Mouse (Mus musculus): ENCODE measurements around the gene Ccdc159.

Ccdc159 gene

DNA sequence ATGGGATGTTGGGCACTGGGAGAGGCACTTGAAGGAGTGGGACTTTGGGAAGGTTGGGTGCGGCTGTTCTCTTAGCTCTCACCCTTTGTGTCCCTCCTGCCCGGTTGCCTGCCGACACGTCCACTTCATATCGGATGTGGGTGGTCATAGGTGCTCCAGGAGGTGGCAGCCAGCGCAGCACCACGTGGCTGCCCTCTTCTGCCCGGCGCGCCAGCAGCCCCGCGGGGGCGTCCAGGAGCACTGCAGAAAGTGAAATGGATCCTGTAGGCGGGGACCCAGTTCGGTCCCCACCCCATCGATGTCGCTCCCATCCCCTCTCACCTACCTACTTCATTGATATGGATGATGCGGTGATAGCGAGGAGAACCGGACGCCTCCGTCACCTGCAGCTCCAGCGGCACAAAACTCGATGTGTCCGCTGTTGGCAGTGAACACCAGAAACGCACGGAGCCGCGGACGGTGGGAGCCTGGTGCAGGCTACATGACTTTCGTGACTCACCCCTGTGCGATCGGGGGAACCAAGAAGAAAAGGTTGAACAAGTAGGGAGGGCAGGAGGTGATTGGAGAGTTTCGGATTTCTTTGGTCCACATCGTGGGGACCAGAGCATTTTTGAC is 34.2 kb downstream of the Ccdc159 start:
- DNase-seq (ENCODE audit: low spot score in 2 of 2): no peak

DNA sequence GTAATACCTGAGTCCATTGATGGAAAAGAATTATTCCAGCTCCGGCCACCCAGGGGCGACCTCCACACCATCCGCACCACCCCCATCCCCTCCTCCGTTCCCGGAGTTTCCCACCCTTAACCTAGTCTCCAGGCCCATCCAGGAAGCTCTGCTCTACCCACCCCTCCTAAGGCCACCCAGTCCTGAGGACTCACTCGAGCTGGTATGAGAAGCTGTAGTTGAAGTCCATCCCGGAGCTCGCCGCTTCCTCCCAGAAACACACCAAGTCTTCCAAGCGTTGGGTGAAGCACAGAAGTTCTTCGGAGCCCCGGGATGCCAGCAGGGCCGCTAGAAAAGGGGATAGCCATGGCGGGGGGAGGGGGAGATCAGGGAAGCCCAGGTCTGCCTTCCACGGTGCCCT is 34.7 kb downstream of the Ccdc159 start:
- DNase-seq (ENCODE audit: low spot score in 2 of 2): no peak

DNA sequence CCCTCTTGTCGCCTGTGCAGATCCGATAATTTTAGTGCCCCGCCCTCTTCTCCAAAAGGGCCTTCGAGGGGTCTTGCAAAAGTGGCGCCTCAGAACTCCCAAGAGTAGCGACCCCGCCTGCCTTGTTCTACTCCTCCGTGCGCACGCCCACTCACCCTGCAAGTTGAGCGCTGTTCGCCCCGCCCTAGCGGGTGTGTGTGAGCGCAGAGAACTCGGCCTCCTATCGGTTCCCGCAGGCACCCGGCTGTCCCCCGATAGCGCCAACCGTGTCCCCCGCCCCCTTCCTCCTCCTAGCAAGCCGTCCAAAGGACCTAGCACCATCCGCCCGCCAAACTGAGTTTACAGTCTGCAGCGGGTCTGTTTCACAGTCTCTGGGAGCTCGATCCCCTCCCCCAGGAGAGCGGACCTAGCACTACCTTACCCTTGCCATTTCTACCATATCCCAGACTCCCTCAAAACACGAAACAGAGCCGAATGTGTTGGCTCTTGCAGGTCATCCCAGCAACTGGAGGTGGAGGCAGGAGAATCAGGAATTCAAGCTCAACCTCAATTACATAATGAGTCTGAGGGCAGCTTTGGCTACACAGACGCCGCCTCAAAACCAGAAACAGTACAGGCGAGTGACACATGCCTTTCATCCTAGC is 35.3 kb downstream of the Ccdc159 start:
- peak; percentile 70 to 84 for DNase-seq (ENCODE audit: low spot score in 2 of 2)

DNA sequence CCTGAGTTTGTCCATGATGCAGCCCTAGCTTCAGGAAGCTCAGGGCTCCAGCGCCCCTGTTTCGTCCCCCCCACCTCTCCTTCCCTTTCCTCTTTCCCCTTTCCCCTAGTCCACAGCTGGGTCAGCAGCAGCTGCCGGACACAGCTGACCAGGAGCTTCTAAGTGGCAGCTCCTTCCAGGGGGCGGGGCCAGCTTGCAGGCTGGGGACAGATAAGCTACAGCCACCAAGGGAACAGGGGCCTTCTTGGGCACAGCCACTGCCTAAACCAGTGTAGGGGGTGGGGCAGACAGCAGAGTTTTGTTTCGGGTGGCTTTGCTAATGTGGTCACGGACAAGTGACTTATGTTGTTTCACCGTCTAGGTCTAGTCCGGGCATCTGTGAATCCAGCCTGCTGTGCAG is 36.1 kb downstream of the Ccdc159 start, which contains the start of gene Epor:
Epor (minus strand) TSS at position 90 of the 400 bp plus-strand sequence.
- no peak for DNase-seq (ENCODE audit: low spot score in 2 of 2)

DNA sequence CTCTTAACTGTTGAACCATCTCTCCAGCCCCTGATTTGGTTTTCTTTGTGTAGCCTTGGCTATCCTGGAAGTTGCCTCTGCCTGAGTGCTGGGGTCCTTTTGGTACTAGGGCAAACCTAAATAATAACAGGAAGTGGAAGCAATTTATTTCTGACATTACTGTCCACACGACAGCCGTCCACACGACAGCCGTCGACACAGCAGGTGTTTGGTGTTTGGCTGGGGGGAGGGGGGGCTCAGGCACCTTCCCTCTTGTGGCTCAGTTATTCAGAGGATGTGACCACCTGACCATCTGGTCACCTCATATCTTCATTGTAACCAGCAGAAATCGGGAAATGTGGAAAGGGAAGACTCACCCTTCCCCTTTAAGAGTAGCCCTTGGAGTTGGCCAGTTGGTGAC is 41.6 kb downstream of the Ccdc159 start:
- DNase-seq (ENCODE audit: low spot score in 2 of 2): no peak

DNA sequence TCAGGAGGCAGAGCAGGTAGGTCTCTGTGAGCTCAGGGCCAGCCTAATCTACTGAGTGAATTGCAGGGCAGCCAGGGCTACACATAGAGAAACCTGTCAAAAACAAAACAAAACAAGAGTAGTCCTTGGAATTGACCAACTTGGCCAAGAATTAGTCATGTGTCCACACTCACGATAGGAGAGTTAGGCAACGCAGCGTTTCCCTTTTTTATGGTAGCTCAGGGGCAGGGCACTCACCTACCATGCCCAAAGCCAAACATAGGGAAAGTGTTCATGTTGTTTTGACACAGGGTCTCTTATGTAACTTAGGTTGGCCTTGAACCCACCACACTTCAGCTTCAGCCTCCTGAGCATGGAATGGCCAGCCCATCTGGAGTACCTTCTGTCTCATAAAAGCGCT is 42.0 kb downstream of the Ccdc159 start:
- no peak for DNase-seq (ENCODE audit: low spot score in 2 of 2)

DNA sequence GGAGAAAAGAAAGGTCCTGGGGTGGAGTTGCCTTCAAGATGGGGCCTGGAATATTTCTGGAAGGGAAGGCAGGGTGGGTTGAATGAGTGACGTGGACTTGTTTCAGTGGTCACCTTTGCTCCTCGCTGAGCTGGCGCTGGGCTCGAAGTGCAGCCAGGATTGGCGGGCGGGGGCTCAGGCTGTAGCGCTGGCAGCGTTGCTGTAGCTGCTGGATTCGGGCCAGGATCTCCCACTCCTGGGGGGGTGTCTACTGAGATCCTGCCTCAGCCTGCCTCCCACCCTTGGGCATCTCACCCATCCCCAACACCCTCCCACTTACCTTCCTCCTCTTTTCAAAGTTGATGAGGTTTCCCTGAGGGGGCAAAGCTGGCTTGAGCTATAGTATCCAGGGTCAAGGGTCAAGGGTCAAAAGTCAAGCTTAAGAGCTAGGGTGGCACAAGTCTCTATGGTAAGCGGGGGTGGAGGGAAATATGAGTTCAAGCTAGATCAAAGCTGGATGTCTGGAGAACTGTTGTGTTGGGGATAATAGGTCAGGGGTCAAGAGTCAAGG is 49.4 kb downstream of the Ccdc159 start:
- DNase-seq (ENCODE audit: low spot score in 2 of 2): no peak

DNA sequence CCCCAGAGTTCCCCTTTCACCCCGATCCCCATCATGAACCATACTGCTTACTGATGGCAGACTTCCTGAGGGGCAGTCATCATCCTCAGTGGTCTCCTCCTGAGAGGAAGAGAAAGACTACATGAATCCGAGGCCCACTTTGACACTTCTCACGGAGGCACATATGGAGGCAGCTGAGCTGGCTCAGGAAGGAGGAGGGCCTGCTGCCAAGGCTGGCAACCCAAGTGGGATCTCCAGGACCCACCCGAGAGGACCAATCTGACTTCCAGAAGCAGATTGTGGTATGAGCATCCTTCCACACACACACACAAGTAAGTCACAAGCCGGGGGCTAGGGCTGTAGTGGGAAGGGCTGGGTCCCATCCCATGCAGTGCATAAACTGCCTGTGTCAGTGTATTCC is 50.1 kb downstream of the Ccdc159 start:
- no peak for DNase-seq (ENCODE audit: low spot score in 2 of 2)

DNA sequence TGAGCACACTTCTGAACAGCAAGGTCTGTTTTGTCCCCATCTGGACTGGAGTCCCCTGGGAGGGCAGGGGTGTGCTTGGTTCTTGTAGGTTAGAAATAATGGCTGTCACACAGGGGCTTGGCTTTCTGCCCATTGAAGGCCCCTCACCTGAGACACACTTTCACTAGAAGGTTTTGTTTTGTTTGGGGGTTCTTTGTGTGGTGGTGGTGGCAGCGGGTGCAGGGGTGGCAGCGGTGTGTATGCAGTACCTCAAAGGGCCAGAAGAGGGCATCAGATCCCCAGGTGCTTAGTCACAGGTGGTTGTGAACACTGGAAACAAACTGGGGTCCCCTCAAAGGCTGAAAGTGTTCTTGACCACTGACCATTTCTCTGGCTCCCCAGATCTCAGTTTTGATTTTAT is 50.7 kb downstream of the Ccdc159 start:
- DNase-seq (ENCODE audit: low spot score in 2 of 2): no peak

DNA sequence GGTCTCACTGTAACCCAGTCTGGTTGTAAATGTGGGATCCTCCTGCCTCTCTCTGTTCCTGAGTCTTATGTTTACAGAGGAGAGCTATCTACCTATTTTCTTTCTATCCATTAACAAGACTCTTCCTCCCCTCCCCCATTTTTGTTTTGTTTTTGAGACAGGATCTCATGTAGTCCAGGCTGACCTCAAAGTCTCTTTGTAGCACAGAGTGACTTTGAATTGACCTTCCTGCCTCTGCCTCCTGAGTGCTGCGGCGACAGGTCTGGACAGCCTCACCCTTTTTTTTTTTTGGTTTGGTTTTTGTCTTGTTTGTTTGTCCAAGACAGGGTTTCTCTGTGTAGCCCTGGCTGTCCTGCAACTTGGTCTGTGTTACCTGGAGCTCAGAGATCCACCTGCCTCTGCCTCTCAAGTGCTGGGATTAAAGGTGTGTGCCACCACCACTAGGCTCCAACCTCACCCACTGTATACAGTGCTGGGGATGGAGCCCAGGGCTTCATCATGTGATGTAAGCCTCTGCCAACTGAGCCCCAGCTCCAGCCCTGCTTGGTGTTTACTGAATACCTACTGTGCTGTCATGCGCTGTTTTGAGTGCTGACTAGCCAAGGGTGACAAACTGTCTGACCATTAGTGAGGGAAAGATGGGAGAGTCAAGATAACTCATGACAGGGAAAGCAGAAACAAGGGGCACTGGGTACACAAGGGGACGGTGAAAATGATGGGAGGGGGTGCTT is 51.3 kb downstream of the Ccdc159 start:
- DNase-seq (ENCODE audit: low spot score in 2 of 2): no peak

DNA sequence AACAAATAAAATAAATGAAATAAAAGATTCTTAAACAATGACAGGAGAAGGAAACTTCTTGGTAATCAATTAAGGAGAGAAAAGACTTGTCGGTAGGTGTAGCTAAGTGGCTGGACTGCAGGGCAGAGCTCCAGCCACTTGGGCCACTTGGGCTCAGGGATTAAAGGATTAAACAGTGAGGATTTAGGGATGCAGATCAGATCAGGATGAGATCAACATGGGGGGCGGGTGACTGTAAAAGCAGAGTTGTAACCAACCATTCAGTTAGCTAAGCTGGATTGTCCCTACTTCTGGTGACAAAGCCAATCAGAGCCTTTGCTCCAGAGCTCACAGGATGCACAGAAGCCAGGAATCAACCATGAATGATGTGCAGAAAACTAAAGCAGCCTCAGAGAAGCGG is 56.6 kb downstream of the Ccdc159 start:
- DNase-seq (ENCODE audit: low spot score in 2 of 2): no peak
